Mouse (Mus musculus) left cerebral cortex, postnatal 25 days (tissue): ENCODE results near the gene C1qtnf6. TPM values are rescaled to one million over a fixed set of nuclear protein-coding genes. Genes with fewer than 3 reads are reported as not detected.

Source experiments
- DNase-seq, 2 experiments: peaks; one replicate each; pipeline ENCODE4 v3.0.0; 2022; ENCODE audit warnings: low spot score in 2 of 2, mixed read lengths in 1 of 2
- intact Hi-C: fragments of 180-260 bp; cut with DNase I; formaldehyde crosslinking; loops from one replicate; pipeline ENCODE4 v1.15.1; 2025
- total RNA-seq, 2 experiments: library from RNA; stranded (reverse); gene quantifications; 2 replicates each; pipeline ENCODE4 v1.2.3; 2021

The C1qtnf6 gene
- total RNA-seq, 2 experiments from 2014 or later = 3.2 to 3.3 TPM

- intact Hi-C loops = no loop called here
- DNase-seq = no peak
Measured at GRCm38 (mm10) chr15:78524163-78524562, 7.1 kb downstream of the C1qtnf6 start.

DNA sequence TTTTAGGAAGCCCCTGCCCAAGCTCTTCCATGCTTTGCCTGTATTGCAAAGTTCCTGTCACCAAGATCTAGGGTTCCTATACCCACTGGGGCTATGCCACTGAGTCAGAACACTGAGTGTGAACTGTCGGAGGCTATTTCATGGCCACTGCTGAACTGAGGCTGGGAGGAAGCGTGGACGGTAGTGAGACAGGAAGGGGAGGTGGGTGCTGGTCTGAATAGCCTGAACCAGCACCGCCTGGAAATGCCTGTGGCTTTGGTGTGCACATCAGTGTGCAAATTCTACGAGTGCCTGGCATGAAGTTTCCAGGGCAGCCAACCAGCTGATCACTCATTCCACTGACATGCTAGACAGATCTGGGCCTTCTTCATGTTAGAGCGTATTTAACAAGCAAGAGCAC lies 9.3 kb downstream of the C1qtnf6 start:
- intact Hi-C loops = no loop called here
- DNase-seq = no peak

GRCm38 (mm10) chr15:78521331-78521730 lies 9.9 kb downstream of the C1qtnf6 start:
- DNase-seq = no peak
- intact Hi-C loops = no loop called here

GRCm38 (mm10) chr15:78520112-78520715 lies 11.0 kb downstream of the C1qtnf6 start:
- DNase-seq = no peak
- intact Hi-C loops = no loop called here

DNA sequence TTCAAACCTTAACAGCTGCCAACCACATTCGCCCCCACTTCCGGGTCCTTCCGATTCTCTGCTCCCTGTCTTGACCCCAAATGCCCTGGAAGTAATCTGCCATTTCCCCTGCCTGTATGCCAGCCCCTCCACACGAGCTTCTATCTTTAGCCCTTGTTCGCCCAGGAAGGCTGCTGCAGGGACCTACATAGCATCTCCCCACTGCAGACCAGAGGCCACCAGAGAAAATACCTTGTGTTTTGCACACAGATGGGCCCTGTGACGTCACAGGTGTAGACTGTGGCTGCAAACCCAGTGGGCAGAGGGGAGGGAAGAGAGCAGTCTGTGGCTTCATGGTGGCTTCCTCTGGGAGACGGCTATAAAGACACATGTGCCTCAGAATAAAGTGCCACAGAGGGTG lies 13.0 kb downstream of the C1qtnf6 start:
- intact Hi-C loops = no loop called here
- DNase-seq = no peak

DNA sequence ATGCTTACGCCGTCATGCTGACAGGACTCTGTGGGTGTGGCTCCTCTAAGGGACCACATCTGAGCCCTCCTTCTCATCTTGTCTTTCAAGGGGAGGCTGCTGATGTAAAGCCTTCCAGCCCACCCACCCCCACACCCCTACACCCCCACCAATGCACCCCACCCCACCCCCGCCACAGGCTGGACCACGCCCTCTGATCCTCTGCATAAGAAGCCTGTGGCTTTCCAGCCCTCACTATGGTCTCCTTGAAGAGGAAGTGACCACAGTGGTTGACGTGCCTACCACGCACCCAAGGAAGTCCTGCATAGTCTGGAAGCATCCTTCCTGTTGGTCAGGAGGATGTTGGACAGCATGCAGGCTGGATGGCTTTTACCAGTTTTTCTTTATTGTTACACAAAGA lies 15.5 kb downstream of the C1qtnf6 start:
- intact Hi-C loops = loop anchor here (2.0 kb wide), 1 partner anchor 17 kb away; no protein-coding TSS in a partner anchor

GRCm38 (mm10) chr15:78514393-78515146 lies 16.6 kb downstream of the C1qtnf6 start:
- intact Hi-C loops = loop anchor here (1.0 to 5.0 kb wide), 3 partner anchors 18 to 67 kb away; no protein-coding TSS in a partner anchor
- peak; percentile 81 to 88 for DNase-seq

More for the DNA sequence above, 15.5 kb downstream of the C1qtnf6 start:
- DNase-seq = no peak

DNA sequence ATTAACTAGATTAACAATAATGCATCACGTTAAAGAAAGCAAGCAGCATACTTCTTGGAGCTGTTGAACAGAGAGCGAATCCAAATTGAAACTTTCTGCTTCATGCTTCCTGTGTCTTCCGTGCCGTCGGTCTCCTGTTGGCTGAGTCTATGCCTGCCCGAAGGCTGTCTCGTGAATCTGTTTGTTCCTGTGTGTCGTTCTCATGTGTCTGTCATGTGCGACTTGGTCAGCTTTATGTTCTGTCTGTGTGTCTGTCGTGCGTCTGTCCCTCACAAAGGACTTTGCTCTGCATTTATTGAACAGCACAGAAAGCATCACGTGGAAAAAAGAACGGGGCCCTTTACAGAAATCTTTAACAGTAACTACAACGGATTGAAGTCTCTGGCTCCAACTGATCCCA lies 18.2 kb downstream of the C1qtnf6 start:
- intact Hi-C loops = loop anchor here (5.0 kb wide), 1 partner anchor 61 kb away; no protein-coding TSS in a partner anchor
- no peak for DNase-seq

GRCm38 (mm10) chr15:78511951-78512350 lies 19.3 kb downstream of the C1qtnf6 start:
- no peak for DNase-seq
- intact Hi-C loops = loop anchor here (5.0 kb wide), 1 partner anchor 60 kb away; no protein-coding TSS in a partner anchor

- no peak for DNase-seq
- intact Hi-C loops = loop anchor here (5.0 kb wide), 1 partner anchor 58 kb away; no protein-coding TSS in a partner anchor
Measured at GRCm38 (mm10) chr15:78510736-78511135, 20.5 kb downstream of the C1qtnf6 start.

GRCm38 (mm10) chr15:78510121-78510576 lies 21.1 kb downstream of the C1qtnf6 start:
- DNase-seq = no peak
- intact Hi-C loops = loop anchor here (5.0 kb wide), 1 partner anchor 58 kb away; no protein-coding TSS in a partner anchor

GRCm38 (mm10) chr15:78509297-78509899 lies 21.8 kb downstream of the C1qtnf6 start:
- intact Hi-C loops = no loop called here
- DNase-seq = no peak

DNA sequence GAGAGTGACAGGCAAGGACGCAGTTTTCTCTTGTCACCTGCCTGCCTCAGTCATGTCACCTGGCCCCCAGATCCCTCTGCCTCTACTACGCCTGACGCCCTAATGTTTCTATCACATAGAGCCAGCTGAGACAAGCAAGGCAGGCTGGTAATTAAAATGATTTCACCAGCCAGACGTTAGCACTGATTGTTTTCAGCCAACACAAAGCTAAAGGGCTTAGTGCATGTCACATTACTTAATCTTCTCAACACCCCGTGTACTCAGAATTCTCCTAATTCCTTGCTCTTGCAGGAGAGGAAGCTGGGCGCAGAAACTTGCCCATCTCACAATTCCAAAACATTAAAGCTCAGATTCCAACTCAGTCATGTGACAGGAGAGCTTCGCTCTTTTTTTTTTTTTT lies 22.8 kb downstream of the C1qtnf6 start:
- intact Hi-C loops = no loop called here
- no peak for DNase-seq

- intact Hi-C loops = no loop called here
- DNase-seq = no peak
Measured at GRCm38 (mm10) chr15:78505541-78505940, 25.7 kb downstream of the C1qtnf6 start.

DNA sequence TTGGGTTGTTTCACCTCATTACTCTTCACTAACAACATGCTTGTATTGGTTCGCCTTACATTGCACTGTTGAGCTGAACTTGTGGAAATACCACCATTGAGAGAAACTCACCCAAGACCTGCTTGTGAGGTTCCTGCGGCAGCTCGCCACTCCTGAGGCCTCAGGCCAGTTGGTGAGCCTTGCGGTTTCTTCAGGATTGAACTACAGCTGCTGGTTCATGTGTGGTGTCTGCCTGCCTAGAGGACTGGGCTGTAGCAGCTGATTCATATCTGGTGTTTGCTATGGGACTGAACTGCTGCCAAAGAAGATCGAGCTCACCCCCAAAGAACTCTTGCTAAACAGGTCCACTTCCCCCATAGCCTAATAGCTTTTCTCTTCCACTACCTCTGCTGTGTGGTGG lies 26.4 kb downstream of the C1qtnf6 start:
- intact Hi-C loops = no loop called here

DNA sequence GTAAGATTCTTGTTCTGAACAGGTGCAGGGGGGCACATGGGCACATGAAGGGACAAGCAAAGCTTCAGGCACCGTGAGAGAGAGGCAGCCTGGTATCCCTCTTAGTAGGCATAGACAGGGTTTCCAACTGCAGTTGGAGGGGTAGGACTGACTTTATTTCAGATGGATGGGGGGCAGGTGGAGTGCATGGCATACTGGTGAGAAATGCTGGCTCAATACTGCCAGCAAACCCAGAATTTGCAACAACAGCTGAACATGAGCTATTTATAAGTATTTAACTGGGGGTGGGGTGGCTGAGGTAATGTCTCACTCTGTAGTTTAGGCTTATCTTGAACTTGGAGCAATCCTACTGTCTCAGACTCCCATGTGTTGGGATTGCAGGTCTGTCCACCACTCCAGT lies 27.2 kb downstream of the C1qtnf6 start:
- intact Hi-C loops = no loop called here
- DNase-seq = no peak

More for the DNA sequence above, 26.4 kb downstream of the C1qtnf6 start:
- no peak for DNase-seq

DNA sequence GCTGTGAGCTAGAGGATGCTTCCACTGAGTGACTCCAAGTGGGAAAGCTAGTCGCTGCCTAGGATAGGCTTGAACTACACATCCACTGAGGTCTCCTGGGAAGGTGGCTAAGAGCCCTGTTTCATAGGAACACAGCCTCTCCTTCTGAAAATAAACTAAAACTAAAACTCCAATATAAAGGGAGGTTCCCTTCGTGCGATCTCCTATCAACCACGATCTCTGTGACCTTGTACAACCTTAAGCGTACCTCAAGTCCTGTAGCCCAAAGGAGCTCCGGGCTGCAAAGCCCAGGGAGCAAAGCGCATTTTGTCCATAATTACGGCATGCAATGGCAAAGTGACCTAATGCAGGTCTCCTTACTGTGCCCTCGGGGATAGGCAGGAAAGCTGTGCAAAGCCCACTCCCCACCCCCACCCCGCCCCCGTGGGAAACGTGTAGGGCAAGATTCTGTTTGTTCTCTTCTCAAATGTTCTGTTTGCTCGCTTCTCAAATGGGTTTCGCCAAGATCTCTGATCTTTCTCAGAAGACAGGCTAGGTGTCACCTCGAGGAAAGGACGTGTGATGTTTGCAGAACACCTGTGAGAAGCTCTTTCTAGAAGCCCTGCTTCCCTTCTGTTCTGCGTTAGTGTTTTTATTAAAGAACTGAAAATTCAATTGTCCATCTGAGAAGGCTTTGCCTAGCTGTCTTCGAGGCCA lies 28.6 kb downstream of the C1qtnf6 start:
- DNase-seq = no peak
- intact Hi-C loops = no loop called here

- intact Hi-C loops = no loop called here
Measured at GRCm38 (mm10) chr15:78494968-78495406, 36.2 kb downstream of the C1qtnf6 start, which contains the start of gene Il2rb. TSS of gene Il2rb (minus strand) at chr15:78495271.

GRCm38 (mm10) chr15:78493401-78494010 lies 37.7 kb downstream of the C1qtnf6 start:
- no peak for DNase-seq
- intact Hi-C loops = no loop called here

More at GRCm38 (mm10) chr15:78494968-78495406, 36.2 kb downstream of the C1qtnf6 start, which contains the start of gene Il2rb:
- DNase-seq = no peak
